Mouse (Mus musculus): ENCODE data around the gene Luc7l2. TPM values are rescaled to one million over a fixed set of nuclear protein-coding genes. Genes with fewer than 3 reads are reported as not detected.
"Not testable (repeated sequence)": the region's sequence is repeated elsewhere in the genome, so short reads cannot be mapped to it uniquely, and the experiment has no call there.

The Luc7l2 gene
- polyA plus RNA-seq, 1 experiment from 2014 or later = 43.1 TPM

GRCm38 (mm10) chr6:38533428-38534405 lies 17.4 kb upstream of the Luc7l2 start, which contains the start of gene Fmc1:
Gene Fmc1, plus strand, starts transcription at chr6:38533502.
- 6% methylated on average over 41 of the region's 41 CpGs for WGBS
- H3K27me3 ChIP-seq (replicated peaks; ENCODE audit: control insufficient read depth, insufficient read depth, low read length) = no peaks in the 10 kb centered on the region
- ATAC-seq (ENCODE audit: low read depth) = peak; percentile 94

GRCm38 (mm10) chr6:38534640-38535365 lies 16.3 kb upstream of the Luc7l2 start:
- Histone ChIP-seq H3K9me3 (ENCODE audit: control insufficient read depth, low read length) (no peaks in the 10 kb centered on the region), H3K4me2 (ENCODE audit: low read depth, low read length) (peak overlapping the region; percentile 55), H3K27ac (replicated peaks; ENCODE audit: low read depth, low read length) (peak overlapping the region; percentile 98), H3K9ac (ENCODE audit: low read depth, low read length) (peak overlapping the region; percentile 85), H3K4me1 (ENCODE audit: control insufficient read depth, insufficient read depth, low read length) (0 out of 2 replicates have a peak, but pooled peaks cover 4% of the 10 kb centered on the region), H3K36me3 (ENCODE audit: control insufficient read depth, insufficient read depth, low read length) (no peaks in the 10 kb centered on the region), H3K27me3 (replicated peaks; ENCODE audit: control insufficient read depth, insufficient read depth, low read length) (no peaks in the 10 kb centered on the region), H3K4me3 (ENCODE audit: low read depth, low read length) (peak overlapping the region; percentile 85)
- ATAC-seq (ENCODE audit: low read depth) (peak; percentile 69), DNase-seq (ENCODE audit: low spot score) (peak; percentile 93)
- WGBS = 0% methylated on average over 26 of the region's 53 CpGs

More at GRCm38 (mm10) chr6:38533428-38534405, 17.4 kb upstream of the Luc7l2 start, which contains the start of gene Fmc1:
- peak within 1 kb of the TSS; percentile 90 for H3K4me2 ChIP-seq (ENCODE audit: low read depth, low read length)
- H3K9ac ChIP-seq (ENCODE audit: low read depth, low read length) = peak within 1 kb of the TSS; percentile 85
- H3K4me3 ChIP-seq (ENCODE audit: low read depth, low read length) = peak within 1 kb of the TSS; percentile 85
- DNase-seq (ENCODE audit: low spot score) = peak; percentile 100
- no peaks in the 10 kb centered on the region for H3K9me3 ChIP-seq (ENCODE audit: control insufficient read depth, low read length)
- peak within 1 kb of the TSS; percentile 98 for H3K27ac ChIP-seq (replicated peaks; ENCODE audit: low read depth, low read length)
- 0 out of 2 replicates have a peak, but pooled peaks cover 4% of the 10 kb centered on the region for H3K4me1 ChIP-seq (ENCODE audit: control insufficient read depth, insufficient read depth, low read length)
- H3K36me3 ChIP-seq (ENCODE audit: control insufficient read depth, insufficient read depth, low read length) = no peaks in the 10 kb centered on the region

- Histone ChIP-seq H3K9ac (ENCODE audit: low read depth, low read length) (peak overlapping the region; percentile 85), H3K4me3 (ENCODE audit: low read depth, low read length) (peak overlapping the region; percentile 85), H3K4me2 (ENCODE audit: low read depth, low read length) (peak overlapping the region; percentile 55), H3K9me3 (ENCODE audit: control insufficient read depth, low read length) (no peaks in the 10 kb centered on the region), H3K27me3 (replicated peaks; ENCODE audit: control insufficient read depth, insufficient read depth, low read length) (no peaks in the 10 kb centered on the region), H3K4me1 (ENCODE audit: control insufficient read depth, insufficient read depth, low read length) (0 out of 2 replicates have a peak, but pooled peaks cover 4% of the 10 kb centered on the region), H3K36me3 (ENCODE audit: control insufficient read depth, insufficient read depth, low read length) (no peaks in the 10 kb centered on the region), H3K27ac (replicated peaks; ENCODE audit: low read depth, low read length) (peak overlapping the region; percentile 98; the same call in 1 of the 2 replicates)
- DNase-seq (ENCODE audit: low spot score) = no peak
- 2% methylated on average over 9 of the region's 9 CpGs for WGBS
- no peak for ATAC-seq (ENCODE audit: low read depth)
Measured at GRCm38 (mm10) chr6:38535366-38535690, 15.8 kb upstream of the Luc7l2 start.

- H3K27me3 ChIP-seq (replicated peaks; ENCODE audit: control insufficient read depth, insufficient read depth, low read length) = no peaks in the 10 kb centered on the region
- 0 out of 2 replicates have a peak, but pooled peaks cover 4% of the 10 kb centered on the region for H3K4me1 ChIP-seq (ENCODE audit: control insufficient read depth, insufficient read depth, low read length)
- no peaks in the 10 kb centered on the region for H3K9me3 ChIP-seq (ENCODE audit: control insufficient read depth, low read length)
- no peak for DNase-seq (ENCODE audit: low spot score)
- H3K36me3 ChIP-seq (ENCODE audit: control insufficient read depth, insufficient read depth, low read length) = no peaks in the 10 kb centered on the region
- no peak for ATAC-seq (ENCODE audit: low read depth)
- H3K4me2 ChIP-seq (ENCODE audit: low read depth, low read length) = peak overlapping the region; percentile 55; the same call in 1 of the 2 replicates
- H3K9ac ChIP-seq (ENCODE audit: low read depth, low read length) = no peak overlapping the region
- no peak overlapping the region for H3K27ac ChIP-seq (replicated peaks; ENCODE audit: low read depth, low read length)
- peak overlapping the region; percentile 85 for H3K4me3 ChIP-seq (ENCODE audit: low read depth, low read length)
- 79% methylated on average over 1 of the region's 1 CpGs for WGBS
Measured at GRCm38 (mm10) chr6:38535788-38536187, 15.3 kb upstream of the Luc7l2 start.

GRCm38 (mm10) chr6:38544141-38544540 lies 7.0 kb upstream of the Luc7l2 start:
- not testable (repeated sequence) for H3K36me3 ChIP-seq (ENCODE audit: control insufficient read depth, insufficient read depth, low read length)

GRCm38 (mm10) chr6:38547005-38547404 lies 4.1 kb upstream of the Luc7l2 start:
- not testable (repeated sequence) for H3K36me3 ChIP-seq (ENCODE audit: control insufficient read depth, insufficient read depth, low read length); H3K4me2 ChIP-seq (ENCODE audit: low read depth, low read length); DNase-seq (ENCODE audit: low spot score); H3K4me3 ChIP-seq (ENCODE audit: low read depth, low read length); H3K9me3 ChIP-seq (ENCODE audit: control insufficient read depth, low read length); H3K9ac ChIP-seq (ENCODE audit: low read depth, low read length); H3K4me1 ChIP-seq (ENCODE audit: control insufficient read depth, insufficient read depth, low read length); ATAC-seq (ENCODE audit: low read depth); H3K27ac ChIP-seq (replicated peaks; ENCODE audit: low read depth, low read length); H3K27me3 ChIP-seq (replicated peaks; ENCODE audit: control insufficient read depth, insufficient read depth, low read length)
- WGBS = 91% methylated on average over 2 of the region's 2 CpGs

More at GRCm38 (mm10) chr6:38544141-38544540, 7.0 kb upstream of the Luc7l2 start:
- not testable (repeated sequence) for H3K4me3 ChIP-seq (ENCODE audit: low read depth, low read length); H3K27ac ChIP-seq (replicated peaks; ENCODE audit: low read depth, low read length); H3K27me3 ChIP-seq (replicated peaks; ENCODE audit: control insufficient read depth, insufficient read depth, low read length); H3K4me1 ChIP-seq (ENCODE audit: control insufficient read depth, insufficient read depth, low read length); H3K9me3 ChIP-seq (ENCODE audit: control insufficient read depth, low read length); H3K9ac ChIP-seq (ENCODE audit: low read depth, low read length); DNase-seq (ENCODE audit: low spot score); ATAC-seq (ENCODE audit: low read depth); H3K4me2 ChIP-seq (ENCODE audit: low read depth, low read length)
- WGBS = 94% methylated on average over 4 of the region's 5 CpGs

GRCm38 (mm10) chr6:38547707-38548106 lies 3.4 kb upstream of the Luc7l2 start:
- Histone ChIP-seq H3K4me2 (ENCODE audit: low read depth, low read length) (no peak overlapping the region), H3K36me3 (ENCODE audit: control insufficient read depth, insufficient read depth, low read length) (no peaks in the 10 kb centered on the region), H3K9ac (ENCODE audit: low read depth, low read length) (no peak overlapping the region), H3K4me3 (ENCODE audit: low read depth, low read length) (no peak overlapping the region), H3K27me3 (replicated peaks; ENCODE audit: control insufficient read depth, insufficient read depth, low read length) (no peaks in the 10 kb centered on the region), H3K4me1 (ENCODE audit: control insufficient read depth, insufficient read depth, low read length) (no peaks in the 10 kb centered on the region), H3K9me3 (ENCODE audit: control insufficient read depth, low read length) (no peaks in the 10 kb centered on the region), H3K27ac (replicated peaks; ENCODE audit: low read depth, low read length) (no peak overlapping the region)
- 74% methylated on average over 1 of the region's 1 CpGs for WGBS
- no peak for DNase-seq (ENCODE audit: low spot score)
- ATAC-seq (ENCODE audit: low read depth) = no peak

GRCm38 (mm10) chr6:38548595-38548994 lies 2.5 kb upstream of the Luc7l2 start:
- H3K4me3 ChIP-seq (ENCODE audit: low read depth, low read length); ATAC-seq (ENCODE audit: low read depth); H3K9me3 ChIP-seq (ENCODE audit: control insufficient read depth, low read length); H3K9ac ChIP-seq (ENCODE audit: low read depth, low read length); DNase-seq (ENCODE audit: low spot score); H3K27ac ChIP-seq (replicated peaks; ENCODE audit: low read depth, low read length); H3K36me3 ChIP-seq (ENCODE audit: control insufficient read depth, insufficient read depth, low read length); H3K4me1 ChIP-seq (ENCODE audit: control insufficient read depth, insufficient read depth, low read length); H3K4me2 ChIP-seq (ENCODE audit: low read depth, low read length); H3K27me3 ChIP-seq (replicated peaks; ENCODE audit: control insufficient read depth, insufficient read depth, low read length): not testable (repeated sequence)
- WGBS = 89% methylated on average over 7 of the region's 7 CpGs
